Mouse (Mus musculus) kidney, embryonic 16.5 days (tissue): ENCODE data around the gene Grn. TPM values are rescaled to one million over a fixed set of nuclear protein-coding genes. Genes with fewer than 3 reads are reported as not detected.
A peak's percentile ranks its signal among the peaks of the same experiment; 100 is the strongest.
"Not testable (repeated sequence)": the region's sequence is repeated elsewhere in the genome, so short reads cannot be mapped to it uniquely, and the experiment has no call there.

Experiments
- ATAC-seq: fragments of 200-750 bp; cut with Nextera tagmentation; 2 replicates; pipeline ENCODE4 v1.8.0; 2017; ENCODE audit warnings: moderate TSS enrichment; ENCODE audit not compliant: low FRiP score, low TSS enrichment
- H3K27ac ChIP-seq: fragments of 300-500 bp; sonication (generic); 2 replicates; pipeline ENCODE4 v1.5.1; 2014; ENCODE audit warnings: low read length
- H3K27me3 ChIP-seq: fragments of 300-500 bp; sonication (generic); 2 replicates; pipeline ENCODE4 v1.6.1; 2014; ENCODE audit warnings: low read length, control low read depth, mixed read lengths; ENCODE audit not compliant: insufficient read depth
- H3K36me3 ChIP-seq: fragments of 300-500 bp; sonication (generic); 2 replicates; pipeline ENCODE4 v1.6.1; 2014; ENCODE audit warnings: low read length, control low read depth, mixed read lengths; ENCODE audit not compliant: insufficient read depth
- H3K4me1 ChIP-seq: fragments of 300-500 bp; sonication (generic); 2 replicates; pipeline ENCODE4 v1.6.1; 2014; ENCODE audit warnings: low read length, control low read depth, mixed read lengths; ENCODE audit not compliant: insufficient read depth
- H3K4me2 ChIP-seq: fragments of 300-500 bp; sonication (generic); replicated peaks from 2 replicates; pipeline ENCODE4 v1.6.1; 2014; ENCODE audit warnings: low read depth, low read length
- H3K4me3 ChIP-seq: fragments of 300-500 bp; sonication (generic); 2 replicates; pipeline ENCODE4 v1.5.1; 2014; ENCODE audit warnings: mild to moderate bottlenecking, low read length
- H3K9ac ChIP-seq: fragments of 300-500 bp; sonication (generic); replicated peaks from 2 replicates; pipeline ENCODE4 v1.6.1; 2014; ENCODE audit warnings: low read length
- H3K9me3 ChIP-seq: fragments of 300-500 bp; sonication (generic); 2 replicates; pipeline ENCODE4 v1.6.1; 2016; ENCODE audit warnings: low read length, control low read depth
- WGBS: fragments of 180-500 bp; shearing (Covaris S2); extraction: QIAGEN DNeasy Blood & Tissue Kit; methylation state at CpG from one replicate; pipeline ENCODE4 v1.1.7; 2014; 5-methylcytosine and 5-hydroxymethylcytosine counted together
- polyA plus RNA-seq: library from polyadenylated mRNA; unstranded; fragments of >200 nt; fragmentation: Nextera tagmentation; extraction: Ambion mirVana; gene quantifications from 2 replicates; pipeline ENCODE4 v1.2.1, GENCODE M21; 2015

The Grn gene
- polyA plus RNA-seq, 1 experiment from 2014 or later = 208 TPM

- ATAC-seq = peak; percentile 94
- Histone ChIP-seq H3K27me3 (no peaks in the 10 kb centered on the region), H3K27ac (peak overlapping the region; percentile 98), H3K4me3 (peak overlapping the region; percentile 79), H3K4me1 (peaks cover 26% of the 10 kb centered on the region), H3K9me3 (no peaks in the 10 kb centered on the region), H3K9ac (peak overlapping the region; percentile 92), H3K4me2 (peak overlapping the region; percentile 72), H3K36me3 (peaks cover 8% of the 10 kb centered on the region)
- under 1% methylated on average over 32 of the region's 32 CpGs for WGBS
Observed at GRCm38 (mm10) chr11:102408344-102408876, 21.7 kb upstream of the Grn start.

GRCm38 (mm10) chr11:102408888-102409794 lies 21.0 kb upstream of the Grn start:
- Histone ChIP-seq H3K27ac (peak overlapping the region; percentile 91), H3K9ac (peak overlapping the region; percentile 60), H3K9me3 (no peaks in the 10 kb centered on the region), H3K4me2 (peak overlapping the region; percentile 72), H3K36me3 (peaks cover under 1% of the 10 kb centered on the region; the same call in 1 of the 2 replicates), H3K4me1 (peaks cover 26% of the 10 kb centered on the region), H3K4me3 (peak overlapping the region; percentile 79), H3K27me3 (no peaks in the 10 kb centered on the region)
- ATAC-seq = no peak
- WGBS = 33% methylated on average over 15 of the region's 15 CpGs

- H3K9me3 ChIP-seq = no peaks in the 10 kb centered on the region
- H3K9ac ChIP-seq = peak overlapping the region; percentile 15; the same call in 1 of the 2 replicates
- no peak overlapping the region for H3K4me2 ChIP-seq
- no peaks in the 10 kb centered on the region for H3K36me3 ChIP-seq
- peak overlapping the region; percentile 91; the same call in 1 of the 2 replicates for H3K27ac ChIP-seq
- ATAC-seq = no peak
- H3K27me3 ChIP-seq = no peaks in the 10 kb centered on the region
- peaks cover 26% of the 10 kb centered on the region for H3K4me1 ChIP-seq
- 82% methylated on average over 3 of the region's 3 CpGs for WGBS
- no peak overlapping the region for H3K4me3 ChIP-seq
Observed at GRCm38 (mm10) chr11:102409795-102410330, 20.3 kb upstream of the Grn start.

GRCm38 (mm10) chr11:102410345-102410744 lies 19.8 kb upstream of the Grn start:
- H3K36me3 ChIP-seq, H3K27ac ChIP-seq, H3K4me2 ChIP-seq, H3K9ac ChIP-seq, H3K27me3 ChIP-seq, H3K9me3 ChIP-seq, ATAC-seq, H3K4me3 ChIP-seq: not testable (repeated sequence)
- peaks cover 22% of the 10 kb centered on the region for H3K4me1 ChIP-seq
- WGBS = 88% methylated on average over 3 of the region's 3 CpGs

- WGBS = 72% methylated on average over 3 of the region's 3 CpGs
- Histone ChIP-seq H3K4me2 (no peak overlapping the region), H3K4me3 (no peak overlapping the region), H3K4me1 (peaks cover 15% of the 10 kb centered on the region), H3K9ac (no peak overlapping the region), H3K36me3 (no peaks in the 10 kb centered on the region), H3K9me3 (no peaks in the 10 kb centered on the region), H3K27me3 (no peaks in the 10 kb centered on the region), H3K27ac (no peak overlapping the region)
- no peak for ATAC-seq
Observed at GRCm38 (mm10) chr11:102411061-102411460, 19.1 kb upstream of the Grn start.

- no peak overlapping the region for H3K27ac ChIP-seq
- WGBS = 6% methylated on average over 11 of the region's 11 CpGs
- no peak overlapping the region for H3K9ac ChIP-seq
Observed at GRCm38 (mm10) chr11:102411704-102412103, 18.4 kb upstream of the Grn start.

GRCm38 (mm10) chr11:102413059-102413458 lies 17.1 kb upstream of the Grn start:
- WGBS = 66% methylated on average over 8 of the region's 8 CpGs
- Histone ChIP-seq H3K4me2 (no peak overlapping the region), H3K27ac (no peak overlapping the region), H3K4me1 (peaks cover 10% of the 10 kb centered on the region; the same call in 1 of the 2 replicates), H3K36me3 (no peaks in the 10 kb centered on the region), H3K27me3 (no peaks in the 10 kb centered on the region), H3K9me3 (no peaks in the 10 kb centered on the region), H3K4me3 (no peak overlapping the region), H3K9ac (no peak overlapping the region)
- no peak for ATAC-seq

More at GRCm38 (mm10) chr11:102411704-102412103, 18.4 kb upstream of the Grn start:
- no peak overlapping the region for H3K4me2 ChIP-seq
- H3K4me3 ChIP-seq = no peak overlapping the region
- no peaks in the 10 kb centered on the region for H3K27me3 ChIP-seq
- peaks cover 10% of the 10 kb centered on the region; the same call in 1 of the 2 replicates for H3K4me1 ChIP-seq
- H3K9me3 ChIP-seq = no peaks in the 10 kb centered on the region
- H3K36me3 ChIP-seq = no peaks in the 10 kb centered on the region
- no peak for ATAC-seq

GRCm38 (mm10) chr11:102415034-102415802 lies 14.9 kb upstream of the Grn start:
- Histone ChIP-seq H3K9ac (no peak overlapping the region), H3K27me3 (no peaks in the 10 kb centered on the region), H3K9me3 (peaks cover 3% of the 10 kb centered on the region; the same call in 1 of the 2 replicates), H3K4me2 (no peak overlapping the region), H3K27ac (no peak overlapping the region), H3K4me1 (no peaks in the 10 kb centered on the region), H3K36me3 (no peaks in the 10 kb centered on the region), H3K4me3 (no peak overlapping the region)
- no peak for ATAC-seq
- 67% methylated on average over 10 of the region's 10 CpGs for WGBS

GRCm38 (mm10) chr11:102417160-102417559 lies 13.0 kb upstream of the Grn start:
- no peaks in the 10 kb centered on the region for H3K27me3 ChIP-seq
- no peak overlapping the region for H3K9ac ChIP-seq
- H3K4me1 ChIP-seq = no peaks in the 10 kb centered on the region
- H3K4me3 ChIP-seq = no peak overlapping the region
- no peak for ATAC-seq
- no peak overlapping the region for H3K4me2 ChIP-seq
- no peak overlapping the region for H3K27ac ChIP-seq
- peaks cover 3% of the 10 kb centered on the region; the same call in 1 of the 2 replicates for H3K9me3 ChIP-seq
- WGBS = 90% methylated on average over 1 of the region's 1 CpGs
- H3K36me3 ChIP-seq = no peaks in the 10 kb centered on the region
